Mouse (Mus musculus) fat pad, adult 2 months (tissue): ENCODE data around the gene Cdca8.

Experiments
- DNase-seq: peaks from one replicate; pipeline ENCODE4 v3.0.0-alpha.2; 2011; ENCODE audit warnings: low read depth, low spot score; ENCODE audit errors: extremely low read depth

The Cdca8 gene

GRCm38 (mm10) chr4:124957284-124957683 is 18.2 kb upstream of the Cdca8 start:
- no peak for DNase-seq

- DNase-seq, result no peak
Measured at GRCm38 (mm10) chr4:124953546-124953945, 14.4 kb upstream of the Cdca8 start.

GRCm38 (mm10) chr4:124951036-124951433 is 11.9 kb upstream of the Cdca8 start:
- no peak for DNase-seq

GRCm38 (mm10) chr4:124950181-124951035 is 11.3 kb upstream of the Cdca8 start:
- no peak for DNase-seq

- no peak for DNase-seq
Measured at GRCm38 (mm10) chr4:124949488-124949887, 10.4 kb upstream of the Cdca8 start.

- DNase-seq, result no peak
Measured at GRCm38 (mm10) chr4:124944961-124945360, 5.8 kb upstream of the Cdca8 start.

- DNase-seq, result no peak
Measured at GRCm38 (mm10) chr4:124943781-124944180, 4.7 kb upstream of the Cdca8 start.

- DNase-seq, result no peak
Measured at GRCm38 (mm10) chr4:124943022-124943421, 3.9 kb upstream of the Cdca8 start.

- DNase-seq, result peak; percentile 87
Measured at GRCm38 (mm10) chr4:124936613-124937471, 2.3 kb downstream of the Cdca8 start, which contains the start of gene 9930104L06Rik. TSS of gene 9930104L06Rik (plus strand) at chr4:124937048.

- peak; percentile 4 for DNase-seq
Measured at GRCm38 (mm10) chr4:124928102-124928501, 11.0 kb downstream of the Cdca8 start.

GRCm38 (mm10) chr4:124905971-124906822 is 32.9 kb downstream of the Cdca8 start:
- no peak for DNase-seq

- no peak for DNase-seq
Measured at GRCm38 (mm10) chr4:124905417-124905816, 33.7 kb downstream of the Cdca8 start.

- no peak for DNase-seq
Measured at GRCm38 (mm10) chr4:124899906-124900305, 39.2 kb downstream of the Cdca8 start.

- DNase-seq, result no peak
Measured at GRCm38 (mm10) chr4:124898428-124898827, 40.7 kb downstream of the Cdca8 start.

GRCm38 (mm10) chr4:124894508-124895428 is 44.3 kb downstream of the Cdca8 start:
- DNase-seq, result no peak

GRCm38 (mm10) chr4:124893769-124894168 is 45.3 kb downstream of the Cdca8 start:
- DNase-seq, result no peak

- DNase-seq, result no peak
Measured at GRCm38 (mm10) chr4:124890831-124891230, 48.3 kb downstream of the Cdca8 start.

GRCm38 (mm10) chr4:124889935-124890334 is 49.2 kb downstream of the Cdca8 start:
- DNase-seq, result no peak

- peak; percentile 1 for DNase-seq
Measured at GRCm38 (mm10) chr4:124888702-124889101, 50.4 kb downstream of the Cdca8 start.
